Mouse (Mus musculus): Measurements from ENCODE around the gene Xpot. TPM values are rescaled to one million over a fixed set of nuclear protein-coding genes. Genes with fewer than 3 reads are reported as not detected.

Xpot gene
- polyA plus RNA-seq, 1 experiment from 2014 or later, result 53.9 TPM

DNA sequence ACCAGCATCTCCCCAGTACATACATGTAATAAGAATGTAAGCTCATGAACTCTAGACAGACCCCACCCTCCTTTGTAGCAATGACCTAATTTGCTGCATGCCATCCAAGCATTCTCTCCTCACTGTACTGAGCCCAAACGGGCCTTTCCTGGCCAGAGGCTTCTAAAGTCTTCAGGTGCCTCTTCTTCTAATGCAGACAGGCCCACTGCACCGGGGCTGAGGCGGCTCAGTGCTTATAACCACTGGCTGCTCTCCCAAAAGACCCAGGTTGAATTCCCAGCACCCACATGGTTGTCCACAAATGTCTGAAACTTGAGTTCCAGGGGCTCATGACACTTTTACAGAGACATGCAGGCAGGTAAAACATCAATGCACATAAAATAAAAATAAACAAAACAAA is 55.1 kb downstream of the Xpot start:
- no peak for ATAC-seq (ENCODE audit: insufficient read depth, low FRiP score)
- H3K27me3 ChIP-seq (ENCODE audit: control insufficient read depth, insufficient read depth, low read length), result no peaks in the 10 kb centered on the region
- H3K9ac ChIP-seq (ENCODE audit: low read length), result no peak overlapping the region
- H3K9me3 ChIP-seq (replicated peaks; ENCODE audit: control insufficient read depth, low read length), result no peaks in the 10 kb centered on the region
- H3K27ac ChIP-seq (ENCODE audit: low read length), result no peak overlapping the region
- no peak overlapping the region for H3K4me3 ChIP-seq (replicated peaks; ENCODE audit: low read length)
- no peak overlapping the region for H3K4me2 ChIP-seq (ENCODE audit: low read depth, low read length)
- peaks cover 27% of the 10 kb centered on the region for H3K36me3 ChIP-seq (ENCODE audit: control insufficient read depth, insufficient read depth, low read length)
- WGBS, result 94% methylated on average over 3 of the region's 3 CpGs
- no peaks in the 10 kb centered on the region for H3K4me1 ChIP-seq (ENCODE audit: control insufficient read depth, insufficient read depth, low read length)

DNA sequence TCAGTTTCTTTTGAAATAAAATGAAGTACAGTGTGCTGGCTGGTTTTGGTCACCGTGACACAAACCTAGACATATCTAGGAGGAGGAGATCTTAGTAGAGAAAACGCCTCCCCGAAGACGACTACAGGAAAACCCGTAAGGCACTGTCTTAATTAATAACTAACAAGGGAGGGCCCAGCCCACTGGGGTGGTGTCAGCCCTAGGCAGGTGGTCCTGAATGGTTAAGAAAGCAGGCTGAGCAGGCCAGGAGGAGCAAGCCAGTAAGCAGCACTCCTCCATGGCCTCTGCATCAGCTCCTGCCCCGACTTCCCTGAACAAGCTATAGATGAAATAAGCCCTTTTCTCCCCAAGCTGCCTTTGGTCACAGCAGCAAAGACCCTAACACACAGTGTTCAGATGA is 56.3 kb downstream of the Xpot start:
- H3K27me3 ChIP-seq (ENCODE audit: control insufficient read depth, insufficient read depth, low read length), result no peaks in the 10 kb centered on the region
- peaks cover 31% of the 10 kb centered on the region for H3K36me3 ChIP-seq (ENCODE audit: control insufficient read depth, insufficient read depth, low read length)
- H3K27ac ChIP-seq (ENCODE audit: low read length), result no peak overlapping the region
- H3K4me2 ChIP-seq (ENCODE audit: low read depth, low read length), result no peak overlapping the region
- 61% methylated on average over 6 of the region's 6 CpGs for WGBS
- no peak overlapping the region for H3K9ac ChIP-seq (ENCODE audit: low read length)
- no peaks in the 10 kb centered on the region for H3K9me3 ChIP-seq (replicated peaks; ENCODE audit: control insufficient read depth, low read length)
- no peak for ATAC-seq (ENCODE audit: insufficient read depth, low FRiP score)
- H3K4me1 ChIP-seq (ENCODE audit: control insufficient read depth, insufficient read depth, low read length), result no peaks in the 10 kb centered on the region
- H3K4me3 ChIP-seq (replicated peaks; ENCODE audit: low read length), result no peak overlapping the region

DNA sequence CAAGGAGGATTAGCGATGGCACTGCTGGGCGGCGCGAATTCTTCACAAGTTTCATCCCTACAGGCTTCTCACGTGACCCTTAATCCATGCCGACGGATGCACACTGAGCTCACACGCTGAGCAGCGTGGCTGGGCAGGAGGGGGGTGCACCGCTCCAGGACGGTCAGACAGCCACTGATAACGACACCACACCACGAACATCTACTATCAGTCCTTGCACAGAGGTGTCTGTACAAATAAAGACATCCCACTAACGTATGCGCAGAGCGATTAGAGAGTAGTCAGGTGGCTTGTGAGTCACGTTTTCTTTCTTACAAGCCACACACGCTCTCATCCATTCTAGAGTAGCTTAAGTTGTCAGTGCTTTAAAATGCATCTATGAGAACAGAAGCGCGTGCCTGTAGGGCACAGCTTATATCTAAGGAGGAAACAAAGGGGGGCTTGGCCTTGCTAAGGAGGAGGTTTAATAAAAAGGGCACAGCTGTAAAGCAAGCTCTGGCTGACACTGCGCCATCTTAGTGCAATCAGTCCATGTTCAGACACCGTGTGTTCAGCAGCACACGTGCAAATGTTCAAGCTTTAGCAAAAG is 57.0 kb downstream of the Xpot start:
- Histone ChIP-seq H3K4me1 (ENCODE audit: control insufficient read depth, insufficient read depth, low read length) (no peaks in the 10 kb centered on the region), H3K27me3 (ENCODE audit: control insufficient read depth, insufficient read depth, low read length) (no peaks in the 10 kb centered on the region), H3K27ac (ENCODE audit: low read length) (peak overlapping the region; percentile 30; the same call in 1 of the 2 replicates), H3K4me3 (replicated peaks; ENCODE audit: low read length) (no peak overlapping the region), H3K9ac (ENCODE audit: low read length) (no peak overlapping the region), H3K9me3 (replicated peaks; ENCODE audit: control insufficient read depth, low read length) (no peaks in the 10 kb centered on the region), H3K4me2 (ENCODE audit: low read depth, low read length) (no peak overlapping the region), H3K36me3 (ENCODE audit: control insufficient read depth, insufficient read depth, low read length) (peaks cover 31% of the 10 kb centered on the region)
- ATAC-seq (ENCODE audit: insufficient read depth, low FRiP score), result peak; percentile 86
- 24% methylated on average over 23 of the region's 23 CpGs for WGBS

DNA sequence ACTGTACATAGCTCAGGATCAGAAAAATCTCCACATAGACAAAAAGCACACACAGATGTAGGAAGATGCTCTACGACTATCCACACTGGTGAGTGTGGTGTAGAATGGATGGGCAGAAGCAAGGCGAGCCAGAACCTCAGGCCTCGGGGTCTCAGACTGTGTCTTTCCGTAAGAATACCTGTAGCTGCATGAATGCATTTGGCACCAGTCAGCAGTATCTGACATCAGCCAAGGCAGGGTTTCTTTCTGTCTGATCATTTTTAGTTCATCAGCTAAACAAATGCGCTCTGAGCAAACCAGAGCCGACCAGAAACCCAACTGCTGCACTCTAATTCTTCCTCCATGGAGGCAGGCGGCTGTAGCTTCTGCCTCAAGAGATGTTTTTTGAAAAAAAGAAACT is 57.6 kb downstream of the Xpot start:
- H3K27ac ChIP-seq (ENCODE audit: low read length), result no peak overlapping the region
- H3K36me3 ChIP-seq (ENCODE audit: control insufficient read depth, insufficient read depth, low read length), result peaks cover 31% of the 10 kb centered on the region
- no peak overlapping the region for H3K9ac ChIP-seq (ENCODE audit: low read length)
- no peaks in the 10 kb centered on the region for H3K27me3 ChIP-seq (ENCODE audit: control insufficient read depth, insufficient read depth, low read length)
- H3K9me3 ChIP-seq (replicated peaks; ENCODE audit: control insufficient read depth, low read length), result no peaks in the 10 kb centered on the region
- ATAC-seq (ENCODE audit: insufficient read depth, low FRiP score), result no peak
- no peak overlapping the region for H3K4me2 ChIP-seq (ENCODE audit: low read depth, low read length)
- 74% methylated on average over 7 of the region's 7 CpGs for WGBS
- no peak overlapping the region for H3K4me3 ChIP-seq (replicated peaks; ENCODE audit: low read length)
- H3K4me1 ChIP-seq (ENCODE audit: control insufficient read depth, insufficient read depth, low read length), result no peaks in the 10 kb centered on the region

DNA sequence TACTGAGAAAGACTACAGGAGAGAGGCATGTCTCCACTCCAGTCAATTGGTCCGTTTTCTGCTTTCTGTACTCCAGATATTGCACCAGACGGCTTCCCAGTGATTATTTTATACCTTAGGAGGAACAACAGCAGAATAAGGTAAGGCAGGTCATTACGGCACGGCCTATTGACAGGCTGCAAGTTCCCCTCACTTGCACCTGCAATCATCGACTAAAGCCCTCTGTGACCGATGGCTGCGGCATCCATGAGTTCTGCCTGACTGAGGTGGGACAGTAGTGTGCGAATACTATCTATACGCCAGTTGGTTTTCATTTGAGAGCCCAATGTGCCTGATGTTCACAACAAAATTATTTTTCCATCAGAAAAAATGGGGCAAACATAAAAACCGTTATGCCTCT is 58.1 kb downstream of the Xpot start:
- H3K4me2 ChIP-seq (ENCODE audit: low read depth, low read length), result no peak overlapping the region
- H3K27me3 ChIP-seq (ENCODE audit: control insufficient read depth, insufficient read depth, low read length), result no peaks in the 10 kb centered on the region
- H3K9ac ChIP-seq (ENCODE audit: low read length), result no peak overlapping the region
- no peak for ATAC-seq (ENCODE audit: insufficient read depth, low FRiP score)
- WGBS, result 95% methylated on average over 10 of the region's 10 CpGs
- no peak overlapping the region for H3K4me3 ChIP-seq (replicated peaks; ENCODE audit: low read length)
- no peak overlapping the region for H3K27ac ChIP-seq (ENCODE audit: low read length)
- H3K4me1 ChIP-seq (ENCODE audit: control insufficient read depth, insufficient read depth, low read length), result no peaks in the 10 kb centered on the region
- H3K9me3 ChIP-seq (replicated peaks; ENCODE audit: control insufficient read depth, low read length), result no peaks in the 10 kb centered on the region
- H3K36me3 ChIP-seq (ENCODE audit: control insufficient read depth, insufficient read depth, low read length), result peaks cover 36% of the 10 kb centered on the region

DNA sequence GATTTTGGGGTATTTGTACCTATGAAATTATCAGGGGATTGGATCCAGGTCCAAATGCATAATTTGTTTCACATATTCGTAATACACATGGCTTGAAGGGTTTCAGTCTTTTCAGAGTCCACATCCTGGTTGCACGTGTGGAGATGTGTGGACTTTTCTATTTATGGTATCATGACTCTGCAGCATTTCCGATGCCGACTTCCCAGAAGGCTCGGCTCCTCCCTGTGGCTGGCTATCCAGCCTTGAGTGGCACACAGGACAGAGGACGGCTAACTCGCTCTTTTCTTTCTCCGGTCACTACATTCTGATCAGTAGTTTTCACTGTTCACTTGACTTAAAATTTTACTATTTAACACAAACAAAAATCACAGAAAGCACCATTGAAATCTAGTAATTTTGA is 61.7 kb downstream of the Xpot start:
- WGBS, result 86% methylated on average over 8 of the region's 8 CpGs
- H3K36me3 ChIP-seq (ENCODE audit: control insufficient read depth, insufficient read depth, low read length), result peaks cover 18% of the 10 kb centered on the region; the same call in 1 of the 2 replicates

DNA sequence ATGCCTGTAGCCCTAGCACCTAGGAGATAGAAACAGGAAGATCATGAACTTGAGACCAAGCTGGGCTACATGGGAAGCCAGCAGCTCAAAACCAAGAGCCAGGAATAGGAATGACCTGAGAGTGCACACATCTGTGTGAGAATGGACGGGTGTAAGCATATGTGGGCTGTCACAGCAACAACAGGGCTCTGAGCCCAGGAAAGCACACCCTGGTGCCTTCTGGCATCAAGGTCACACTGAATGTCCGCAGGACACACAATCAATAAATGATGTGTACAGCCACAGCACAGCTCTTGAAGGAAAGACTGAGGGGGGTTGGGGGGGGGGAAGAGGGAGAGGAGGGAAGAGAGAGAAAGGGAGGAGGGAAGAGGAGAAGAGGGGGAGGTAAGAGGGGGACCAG is 67.9 kb downstream of the Xpot start:
- Histone ChIP-seq H3K9ac (ENCODE audit: low read length) (no peak overlapping the region), H3K36me3 (ENCODE audit: control insufficient read depth, insufficient read depth, low read length) (peaks cover 20% of the 10 kb centered on the region), H3K4me2 (ENCODE audit: low read depth, low read length) (no peak overlapping the region), H3K27me3 (ENCODE audit: control insufficient read depth, insufficient read depth, low read length) (no peaks in the 10 kb centered on the region), H3K4me1 (ENCODE audit: control insufficient read depth, insufficient read depth, low read length) (no peaks in the 10 kb centered on the region), H3K4me3 (replicated peaks; ENCODE audit: low read length) (no peak overlapping the region), H3K27ac (ENCODE audit: low read length) (no peak overlapping the region), H3K9me3 (replicated peaks; ENCODE audit: control insufficient read depth, low read length) (no peaks in the 10 kb centered on the region)
- ATAC-seq (ENCODE audit: insufficient read depth, low FRiP score), result peak; percentile 37; the same call in 1 of the 2 replicates
- 65% methylated on average over 2 of the region's 2 CpGs for WGBS

More for the DNA sequence above, 61.7 kb downstream of the Xpot start:
- Histone ChIP-seq H3K4me2 (ENCODE audit: low read depth, low read length) (no peak overlapping the region), H3K9ac (ENCODE audit: low read length) (no peak overlapping the region), H3K9me3 (replicated peaks; ENCODE audit: control insufficient read depth, low read length) (no peaks in the 10 kb centered on the region), H3K4me1 (ENCODE audit: control insufficient read depth, insufficient read depth, low read length) (no peaks in the 10 kb centered on the region), H3K27ac (ENCODE audit: low read length) (no peak overlapping the region), H3K27me3 (ENCODE audit: control insufficient read depth, insufficient read depth, low read length) (no peaks in the 10 kb centered on the region), H3K4me3 (replicated peaks; ENCODE audit: low read length) (no peak overlapping the region)
- no peak for ATAC-seq (ENCODE audit: insufficient read depth, low FRiP score)

DNA sequence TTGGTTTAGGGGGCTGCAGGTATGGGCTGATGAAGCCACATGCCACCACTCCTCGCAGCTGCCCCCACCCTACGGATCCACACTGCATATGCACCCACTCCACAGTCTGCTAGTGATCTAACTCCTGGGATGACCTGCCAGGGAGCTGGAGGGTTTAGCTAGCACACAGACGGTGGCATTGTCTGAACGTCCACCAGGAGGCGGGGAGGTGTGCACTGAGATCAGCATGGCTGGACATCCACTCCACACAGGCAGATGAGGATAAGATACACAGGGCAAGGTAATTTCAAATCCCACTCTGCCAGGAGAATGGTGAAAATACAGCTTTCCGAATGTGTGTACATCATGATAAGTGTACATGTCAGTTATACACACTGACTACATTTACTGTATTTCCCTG is 69.9 kb downstream of the Xpot start:
- no peaks in the 10 kb centered on the region for H3K27me3 ChIP-seq (ENCODE audit: control insufficient read depth, insufficient read depth, low read length)
- no peak overlapping the region for H3K27ac ChIP-seq (ENCODE audit: low read length)
- no peak overlapping the region for H3K4me3 ChIP-seq (replicated peaks; ENCODE audit: low read length)
- WGBS, result 76% methylated on average over 6 of the region's 6 CpGs
- no peak overlapping the region for H3K4me2 ChIP-seq (ENCODE audit: low read depth, low read length)
- no peaks in the 10 kb centered on the region for H3K4me1 ChIP-seq (ENCODE audit: control insufficient read depth, insufficient read depth, low read length)
- peaks cover 27% of the 10 kb centered on the region for H3K36me3 ChIP-seq (ENCODE audit: control insufficient read depth, insufficient read depth, low read length)
- H3K9ac ChIP-seq (ENCODE audit: low read length), result no peak overlapping the region
- ATAC-seq (ENCODE audit: insufficient read depth, low FRiP score), result no peak
- H3K9me3 ChIP-seq (replicated peaks; ENCODE audit: control insufficient read depth, low read length), result no peaks in the 10 kb centered on the region

DNA sequence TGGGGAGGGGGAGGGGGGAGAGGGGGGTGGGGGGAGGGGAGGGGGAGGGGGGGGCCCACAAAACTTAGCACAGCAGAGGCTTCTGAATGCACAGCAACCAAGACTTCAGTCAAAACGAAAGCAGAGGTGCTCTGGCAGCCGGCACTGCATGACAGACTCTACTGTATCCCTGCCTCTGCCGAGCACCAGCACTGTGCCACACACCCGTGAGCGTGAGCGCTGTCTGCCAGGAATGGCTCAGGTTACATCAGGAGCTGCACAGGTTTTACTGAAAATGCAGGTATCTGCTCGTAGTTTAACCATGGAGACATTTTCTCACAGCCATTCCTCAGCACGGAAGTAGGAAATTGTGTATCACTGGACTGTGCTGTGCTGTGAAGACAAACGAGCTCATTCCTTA is 75.8 kb downstream of the Xpot start:
- WGBS, result 78% methylated on average over 9 of the region's 9 CpGs
- H3K4me2 ChIP-seq (ENCODE audit: low read depth, low read length), result no peak overlapping the region
- H3K9ac ChIP-seq (ENCODE audit: low read length), result no peak overlapping the region
- no peak overlapping the region for H3K4me3 ChIP-seq (replicated peaks; ENCODE audit: low read length)
- H3K27me3 ChIP-seq (ENCODE audit: control insufficient read depth, insufficient read depth, low read length), result no peaks in the 10 kb centered on the region
- H3K27ac ChIP-seq (ENCODE audit: low read length), result no peak overlapping the region
- H3K9me3 ChIP-seq (replicated peaks; ENCODE audit: control insufficient read depth, low read length), result no peaks in the 10 kb centered on the region
- no peak for ATAC-seq (ENCODE audit: insufficient read depth, low FRiP score)
- peaks cover 44% of the 10 kb centered on the region for H3K36me3 ChIP-seq (ENCODE audit: control insufficient read depth, insufficient read depth, low read length)
- H3K4me1 ChIP-seq (ENCODE audit: control insufficient read depth, insufficient read depth, low read length), result no peaks in the 10 kb centered on the region
